Mouse (Mus musculus) 416B (cell line): ENCODE results near the gene Car5a.

ENCODE experiments used
- DNase-seq: peaks from one replicate; pipeline ENCODE4 v3.0.0; 2011; ENCODE audit warnings: low read depth

The Car5a gene

GRCm38 (mm10) chr8:121955825-121956500 is 11.3 kb upstream of the Car5a start:
- peak; percentile 100 for DNase-seq

DNA sequence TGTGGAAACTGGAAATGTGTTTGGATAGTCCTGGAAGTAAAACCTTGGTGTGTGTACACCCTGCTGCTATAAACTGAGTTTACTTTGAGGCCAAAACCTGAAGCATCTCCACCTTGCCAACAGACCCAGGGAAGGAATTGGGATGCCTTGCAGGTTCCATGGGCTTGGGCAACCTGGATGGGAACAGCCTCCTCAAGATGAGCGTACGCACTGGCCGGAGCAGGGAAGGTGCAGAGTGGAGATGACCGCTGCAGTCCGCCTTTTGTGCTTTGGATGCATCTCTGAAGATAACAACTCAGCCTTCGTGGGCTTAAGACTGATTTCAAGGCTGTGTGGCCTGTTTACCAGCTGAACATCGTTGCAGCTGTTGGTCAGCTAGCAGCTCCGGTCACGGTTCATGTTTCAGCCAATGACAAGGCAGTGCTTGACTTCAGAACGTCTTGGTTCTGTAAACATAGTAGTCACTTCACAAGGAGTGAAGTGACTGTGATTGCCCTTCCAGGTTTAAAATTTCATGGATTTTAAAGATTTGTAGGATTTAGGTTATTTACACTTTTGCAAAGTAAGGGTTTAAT is 10.4 kb upstream of the Car5a start:
- DNase-seq: peak; percentile 77

GRCm38 (mm10) chr8:121953821-121954545 is 9.3 kb upstream of the Car5a start:
- no peak for DNase-seq

- no peak for DNase-seq
Measured at GRCm38 (mm10) chr8:121952800-121953199, 8.1 kb upstream of the Car5a start.

GRCm38 (mm10) chr8:121952122-121952521 is 7.4 kb upstream of the Car5a start:
- no peak for DNase-seq

DNA sequence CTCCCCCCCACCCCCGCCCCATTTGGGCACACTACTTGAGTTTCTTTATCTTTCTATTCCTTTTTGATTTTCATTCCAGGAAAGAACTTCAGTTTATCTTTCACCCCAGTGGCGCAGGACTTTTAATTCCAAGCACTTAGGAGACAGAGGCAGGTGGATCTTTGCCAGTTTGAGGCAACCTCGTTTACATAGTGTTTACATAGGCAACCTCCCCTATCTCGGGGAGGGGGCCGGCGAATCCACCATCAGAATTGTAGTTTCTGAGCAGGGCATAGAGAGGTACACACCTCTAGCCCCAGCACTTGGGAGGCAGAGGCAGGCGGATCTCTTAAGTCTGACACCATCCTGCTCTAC is 6.9 kb upstream of the Car5a start:
- DNase-seq: no peak

GRCm38 (mm10) chr8:121950749-121951655 is 6.3 kb upstream of the Car5a start:
- peak; percentile 63 for DNase-seq

GRCm38 (mm10) chr8:121949941-121950748 is 5.4 kb upstream of the Car5a start:
- peak; percentile 100 for DNase-seq

GRCm38 (mm10) chr8:121949222-121949800 is 4.6 kb upstream of the Car5a start, which contains the start of gene Banp:
Banp (plus strand) TSS chr8:121949750.
- DNase-seq: no peak

GRCm38 (mm10) chr8:121948321-121949145 is 3.8 kb upstream of the Car5a start:
- DNase-seq: peak; percentile 91

GRCm38 (mm10) chr8:121947753-121948141 is 3.0 kb upstream of the Car5a start:
- DNase-seq: peak; percentile 93

- DNase-seq: no peak
Measured at GRCm38 (mm10) chr8:121947047-121947752, 2.5 kb upstream of the Car5a start.

DNA sequence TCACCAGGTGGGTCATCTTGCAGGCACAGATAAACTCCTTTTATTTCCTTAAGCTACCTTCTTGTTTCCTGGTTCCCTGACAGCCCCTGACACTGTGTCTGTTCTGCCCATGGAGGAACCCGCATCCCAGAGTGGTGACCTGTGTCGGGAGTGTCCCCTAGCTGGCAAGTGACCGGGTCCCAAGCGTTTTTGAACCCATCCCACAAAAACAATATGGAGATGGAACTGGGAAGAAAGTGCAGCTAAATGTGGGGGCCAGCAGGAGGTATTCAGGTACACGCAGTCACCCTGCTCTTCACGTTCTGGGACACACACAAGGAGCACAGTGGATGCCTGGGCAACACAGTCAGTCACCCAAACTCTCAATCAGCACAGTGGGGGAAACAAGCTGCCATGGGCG is 1.6 kb upstream of the Car5a start:
- DNase-seq: no peak

DNA sequence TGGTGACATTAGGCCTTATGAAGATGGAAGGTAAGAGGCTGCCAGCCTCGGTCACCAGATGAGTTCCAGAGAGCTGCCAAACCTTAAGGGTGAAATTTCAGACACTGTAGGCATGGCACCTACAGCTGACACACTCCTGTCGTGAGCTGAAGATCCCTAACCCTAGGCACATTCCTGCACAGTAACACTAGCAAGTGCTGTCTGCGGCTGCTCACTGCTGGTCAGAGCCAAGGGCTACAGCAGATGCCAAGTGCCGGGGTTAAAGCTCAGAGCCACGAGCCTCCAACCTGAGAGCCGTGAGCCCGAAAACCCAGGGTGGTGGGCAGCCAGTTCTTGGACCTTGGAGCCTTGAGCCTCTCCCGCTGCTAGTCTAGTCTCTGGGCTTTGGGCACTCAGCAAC is 988 bp downstream of the Car5a start:
- DNase-seq: no peak

- no peak for DNase-seq
Measured at GRCm38 (mm10) chr8:121943057-121943540, 1.6 kb downstream of the Car5a start.

DNA sequence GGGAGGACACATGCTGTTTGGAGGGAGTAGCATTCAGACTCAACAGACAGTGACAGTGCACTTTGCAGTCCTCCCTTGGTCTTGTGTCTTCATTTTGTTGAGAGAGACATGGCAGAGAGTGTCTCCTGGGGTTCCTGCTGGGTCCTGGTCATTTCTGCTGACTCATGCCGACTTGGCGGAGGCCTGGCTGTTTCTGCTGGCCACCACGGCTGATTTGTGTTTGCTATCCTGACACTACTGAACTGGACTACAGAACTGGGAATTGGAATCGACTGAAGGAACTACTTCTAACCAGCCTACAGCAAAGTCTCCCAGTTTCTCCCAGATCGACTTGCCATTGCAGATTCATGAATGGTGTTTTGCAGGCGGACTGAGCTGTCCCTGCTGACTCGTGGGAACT is 6.0 kb downstream of the Car5a start:
- DNase-seq: no peak

- DNase-seq: no peak
Measured at GRCm38 (mm10) chr8:121936391-121936790, 8.3 kb downstream of the Car5a start.

- DNase-seq: no peak
Measured at GRCm38 (mm10) chr8:121935341-121936294, 9.1 kb downstream of the Car5a start.
